Mouse (Mus musculus): ENCODE measurements at regions not wholly inside any gene's neighbourhood (a gene's known extent, or its start where the extent isn't known, plus 50 kb on each side); places are given as distances from the start of the nearest gene placed in this dataset.

DNA sequence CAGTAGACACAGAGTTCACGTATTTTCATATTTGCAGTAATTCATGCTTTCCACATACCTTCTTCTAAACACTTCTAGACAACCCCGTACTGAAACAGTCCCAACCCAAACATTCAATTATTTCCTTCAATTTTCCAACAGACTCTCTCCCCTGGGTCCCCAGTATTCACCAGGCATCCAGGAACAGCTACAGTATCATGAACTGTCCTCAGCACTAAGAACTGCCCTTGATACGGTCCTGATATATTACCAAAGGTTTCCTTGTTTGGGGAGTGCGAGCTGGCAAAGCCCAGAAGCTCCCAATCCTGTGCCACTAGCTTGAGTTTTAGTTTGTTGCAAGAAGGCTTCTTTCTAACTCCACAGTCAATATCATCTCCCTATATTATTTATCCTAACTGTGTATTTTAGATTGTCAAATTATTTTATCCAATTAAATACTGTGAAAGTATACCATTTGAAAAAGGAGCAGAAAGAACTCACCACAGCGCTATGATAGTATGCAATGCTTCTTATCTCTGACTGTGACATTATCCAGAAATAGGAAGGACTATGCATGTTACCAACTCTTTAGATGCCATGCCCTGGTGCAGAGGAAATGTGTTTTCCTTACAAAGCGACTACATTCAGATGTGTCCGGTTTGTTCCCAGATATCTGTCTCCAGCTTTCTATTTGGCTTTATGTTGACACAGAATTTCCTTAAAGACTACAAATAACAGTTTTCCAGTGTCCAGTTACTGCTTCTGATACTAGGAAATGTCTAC lies 754.6 kb upstream of the Intu start:
- Histone ChIP-seq H3K36me3 (replicated peaks; ENCODE audit: control insufficient read depth, insufficient read depth, low read depth, low read length) (no peaks in the 10 kb centered on the region), H3K4me2 (ENCODE audit: low read depth, low read length) (no peak overlapping the region), H3K27ac (replicated peaks; ENCODE audit: low read depth, low read length) (no peak overlapping the region), H3K9me3 (replicated peaks; ENCODE audit: control insufficient read depth, low read length) (no peaks in the 10 kb centered on the region), H3K4me3 (ENCODE audit: low read depth, low read length) (no peak overlapping the region), H3K9ac (replicated peaks; ENCODE audit: low read length) (no peak overlapping the region), H3K27me3 (ENCODE audit: control insufficient read depth, insufficient read depth, low read length) (no peaks in the 10 kb centered on the region), H3K4me1 (ENCODE audit: control insufficient read depth, insufficient read depth, low read length) (no peaks in the 10 kb centered on the region)
- 89% methylated on average over 7 of the region's 7 CpGs for WGBS
- DNase-seq (ENCODE audit: low spot score) (no peak), ATAC-seq (replicated peaks; ENCODE audit: insufficient number of reproducible peaks, low FRiP score, low TSS enrichment, low read depth) (no peak)

DNA sequence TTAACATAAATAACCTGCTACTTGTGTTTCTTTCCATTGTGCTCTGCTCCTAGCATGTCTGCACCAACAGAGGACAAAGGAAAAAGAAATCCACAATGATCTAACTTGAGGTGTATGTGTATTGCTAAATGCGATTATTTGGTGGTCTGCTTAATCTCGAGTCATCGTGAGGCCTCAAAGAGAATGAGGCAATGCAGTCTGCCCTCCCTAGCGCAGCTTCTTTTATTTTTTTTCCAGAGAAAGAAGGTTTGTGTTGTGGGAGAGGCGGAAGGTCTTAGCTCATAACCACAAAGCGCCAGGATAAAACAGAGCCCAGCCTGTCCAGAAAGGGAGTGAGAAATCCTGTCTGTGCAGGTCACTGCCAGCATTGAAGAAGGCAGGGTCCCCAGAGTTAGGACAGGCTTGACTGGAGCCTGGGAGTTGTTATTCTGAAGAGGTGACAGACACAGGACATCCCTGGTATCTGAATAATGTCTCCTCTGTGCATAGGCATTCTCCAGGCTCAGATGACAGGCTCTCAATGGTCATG lies 751.3 kb upstream of the Intu start:
- Histone ChIP-seq H3K36me3 (replicated peaks; ENCODE audit: control insufficient read depth, insufficient read depth, low read depth, low read length) (no peaks in the 10 kb centered on the region), H3K27me3 (ENCODE audit: control insufficient read depth, insufficient read depth, low read length) (no peaks in the 10 kb centered on the region), H3K27ac (replicated peaks; ENCODE audit: low read depth, low read length) (no peak overlapping the region), H3K4me1 (ENCODE audit: control insufficient read depth, insufficient read depth, low read length) (no peaks in the 10 kb centered on the region), H3K9me3 (replicated peaks; ENCODE audit: control insufficient read depth, low read length) (no peaks in the 10 kb centered on the region), H3K9ac (replicated peaks; ENCODE audit: low read length) (no peak overlapping the region), H3K4me3 (ENCODE audit: low read depth, low read length) (no peak overlapping the region), H3K4me2 (ENCODE audit: low read depth, low read length) (no peak overlapping the region)
- DNase-seq (ENCODE audit: low spot score): no peak
- 61% methylated on average over 6 of the region's 6 CpGs for WGBS
- no peak for ATAC-seq (replicated peaks; ENCODE audit: insufficient number of reproducible peaks, low FRiP score, low TSS enrichment, low read depth)

DNA sequence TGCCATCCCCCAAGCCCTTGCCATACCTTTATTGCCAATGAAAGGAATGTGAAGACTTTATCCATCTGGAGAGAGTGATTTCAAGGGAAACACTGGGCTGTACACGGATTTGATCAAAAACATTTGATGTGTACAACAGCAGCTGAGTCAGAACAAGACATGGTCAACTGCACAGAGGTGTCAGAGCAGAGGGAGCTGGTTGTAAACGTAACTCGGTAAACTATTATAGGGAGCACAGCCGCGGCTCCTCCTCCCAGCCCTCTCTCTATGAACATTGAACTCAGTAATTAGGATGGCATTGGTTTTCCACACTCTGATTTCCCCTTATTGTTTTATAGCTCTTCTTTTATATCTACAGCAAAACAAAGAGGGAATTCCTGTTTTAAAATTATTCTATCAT lies 750.8 kb upstream of the Intu start:
- Histone ChIP-seq H3K9me3 (replicated peaks; ENCODE audit: control insufficient read depth, low read length) (no peaks in the 10 kb centered on the region), H3K27me3 (ENCODE audit: control insufficient read depth, insufficient read depth, low read length) (no peaks in the 10 kb centered on the region), H3K9ac (replicated peaks; ENCODE audit: low read length) (no peak overlapping the region; the same call in 1 of the 2 replicates), H3K36me3 (replicated peaks; ENCODE audit: control insufficient read depth, insufficient read depth, low read depth, low read length) (no peaks in the 10 kb centered on the region), H3K27ac (replicated peaks; ENCODE audit: low read depth, low read length) (no peak overlapping the region), H3K4me2 (ENCODE audit: low read depth, low read length) (no peak overlapping the region), H3K4me1 (ENCODE audit: control insufficient read depth, insufficient read depth, low read length) (no peaks in the 10 kb centered on the region), H3K4me3 (ENCODE audit: low read depth, low read length) (no peak overlapping the region)
- WGBS: 59% methylated on average over 5 of the region's 5 CpGs
- ATAC-seq (replicated peaks; ENCODE audit: insufficient number of reproducible peaks, low FRiP score, low TSS enrichment, low read depth) (no peak), DNase-seq (ENCODE audit: low spot score) (no peak)

DNA sequence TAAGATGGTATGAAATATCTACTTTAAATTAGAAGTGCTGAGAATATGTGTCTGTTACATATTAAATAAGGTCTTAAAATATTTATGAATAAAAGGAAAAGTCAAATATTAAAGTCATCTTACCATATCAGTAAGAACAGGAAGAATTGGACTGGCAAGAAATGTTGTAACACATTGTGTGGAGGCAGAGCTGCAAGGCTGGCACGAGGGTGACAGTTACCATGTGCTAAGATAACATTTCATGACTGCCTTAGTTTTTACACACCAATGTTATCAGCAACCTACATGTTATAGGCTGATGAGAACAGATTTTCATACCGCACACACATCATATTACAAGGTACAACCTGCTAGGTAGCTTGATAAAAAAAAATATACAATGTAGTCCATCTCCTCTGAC lies 746.2 kb upstream of the Intu start:
- Histone ChIP-seq H3K4me3 (ENCODE audit: low read depth, low read length) (no peak overlapping the region), H3K4me2 (ENCODE audit: low read depth, low read length) (no peak overlapping the region), H3K4me1 (ENCODE audit: control insufficient read depth, insufficient read depth, low read length) (no peaks in the 10 kb centered on the region), H3K36me3 (replicated peaks; ENCODE audit: control insufficient read depth, insufficient read depth, low read depth, low read length) (no peaks in the 10 kb centered on the region), H3K9me3 (replicated peaks; ENCODE audit: control insufficient read depth, low read length) (no peaks in the 10 kb centered on the region), H3K27me3 (ENCODE audit: control insufficient read depth, insufficient read depth, low read length) (no peaks in the 10 kb centered on the region), H3K9ac (replicated peaks; ENCODE audit: low read length) (no peak overlapping the region), H3K27ac (replicated peaks; ENCODE audit: low read depth, low read length) (no peak overlapping the region)
- no peak for ATAC-seq (replicated peaks; ENCODE audit: insufficient number of reproducible peaks, low FRiP score, low TSS enrichment, low read depth)
- DNase-seq (ENCODE audit: low spot score): no peak
- WGBS: 91% methylated on average over 2 of the region's 2 CpGs

DNA sequence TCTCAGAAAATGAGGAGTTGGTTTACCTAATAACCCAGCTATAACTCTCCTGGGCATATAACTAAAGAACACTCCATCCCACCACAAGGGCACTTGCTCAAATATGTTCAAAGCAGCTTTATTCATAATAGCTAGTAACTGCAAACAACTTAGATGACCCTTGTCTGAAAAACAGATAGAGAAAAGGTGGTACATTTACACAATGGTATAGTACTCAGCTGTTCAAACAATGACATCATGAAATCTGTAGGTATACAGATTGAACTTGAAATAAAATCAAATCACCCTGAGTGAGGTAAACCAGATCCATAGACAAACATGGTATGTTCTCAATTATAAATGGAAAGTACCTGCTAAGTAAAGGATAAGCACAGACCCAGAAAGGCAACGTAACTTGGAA lies 721.5 kb upstream of the Intu start:
- Histone ChIP-seq H3K27me3 (ENCODE audit: control insufficient read depth, insufficient read depth, low read length) (no peaks in the 10 kb centered on the region), H3K27ac (replicated peaks; ENCODE audit: low read depth, low read length) (no peak overlapping the region), H3K9ac (replicated peaks; ENCODE audit: low read length) (no peak overlapping the region), H3K4me2 (ENCODE audit: low read depth, low read length) (no peak overlapping the region), H3K4me1 (ENCODE audit: control insufficient read depth, insufficient read depth, low read length) (no peaks in the 10 kb centered on the region), H3K4me3 (ENCODE audit: low read depth, low read length) (no peak overlapping the region), H3K9me3 (replicated peaks; ENCODE audit: control insufficient read depth, low read length) (no peaks in the 10 kb centered on the region), H3K36me3 (replicated peaks; ENCODE audit: control insufficient read depth, insufficient read depth, low read depth, low read length) (no peaks in the 10 kb centered on the region)
- ATAC-seq (replicated peaks; ENCODE audit: insufficient number of reproducible peaks, low FRiP score, low TSS enrichment, low read depth): no peak
- DNase-seq (ENCODE audit: low spot score): no peak
- WGBS: 76% methylated on average over 1 of the region's 1 CpGs

DNA sequence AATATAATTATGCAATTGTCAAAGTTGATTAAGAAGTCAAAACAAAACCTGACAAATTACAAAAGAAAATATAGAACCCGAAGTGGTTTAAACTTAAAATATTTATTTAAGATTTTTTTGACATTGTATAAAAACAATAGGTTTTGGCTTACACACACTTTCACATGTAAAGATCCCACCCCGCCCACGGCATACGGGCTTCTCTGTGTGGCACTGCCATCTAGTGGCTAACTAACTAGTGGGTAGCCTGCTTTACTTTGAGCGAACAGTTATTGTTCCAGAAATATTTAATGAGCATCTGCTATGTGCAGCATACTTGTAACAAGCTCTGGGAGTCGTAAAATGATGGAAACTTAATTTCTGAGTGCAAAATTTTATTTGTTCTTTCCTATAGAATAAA lies 716.3 kb upstream of the Intu start:
- H3K4me3 ChIP-seq (ENCODE audit: low read depth, low read length): no peak overlapping the region
- H3K4me1 ChIP-seq (ENCODE audit: control insufficient read depth, insufficient read depth, low read length): no peaks in the 10 kb centered on the region
- no peak for ATAC-seq (replicated peaks; ENCODE audit: insufficient number of reproducible peaks, low FRiP score, low TSS enrichment, low read depth)
- peak; percentile 86 for DNase-seq (ENCODE audit: low spot score)
- H3K4me2 ChIP-seq (ENCODE audit: low read depth, low read length): no peak overlapping the region
- H3K36me3 ChIP-seq (replicated peaks; ENCODE audit: control insufficient read depth, insufficient read depth, low read depth, low read length): no peaks in the 10 kb centered on the region
- 21% methylated on average over 6 of the region's 6 CpGs for WGBS
- H3K9ac ChIP-seq (replicated peaks; ENCODE audit: low read length): no peak overlapping the region
- H3K27me3 ChIP-seq (ENCODE audit: control insufficient read depth, insufficient read depth, low read length): no peaks in the 10 kb centered on the region
- H3K9me3 ChIP-seq (replicated peaks; ENCODE audit: control insufficient read depth, low read length): no peaks in the 10 kb centered on the region
- no peak overlapping the region for H3K27ac ChIP-seq (replicated peaks; ENCODE audit: low read depth, low read length)

DNA sequence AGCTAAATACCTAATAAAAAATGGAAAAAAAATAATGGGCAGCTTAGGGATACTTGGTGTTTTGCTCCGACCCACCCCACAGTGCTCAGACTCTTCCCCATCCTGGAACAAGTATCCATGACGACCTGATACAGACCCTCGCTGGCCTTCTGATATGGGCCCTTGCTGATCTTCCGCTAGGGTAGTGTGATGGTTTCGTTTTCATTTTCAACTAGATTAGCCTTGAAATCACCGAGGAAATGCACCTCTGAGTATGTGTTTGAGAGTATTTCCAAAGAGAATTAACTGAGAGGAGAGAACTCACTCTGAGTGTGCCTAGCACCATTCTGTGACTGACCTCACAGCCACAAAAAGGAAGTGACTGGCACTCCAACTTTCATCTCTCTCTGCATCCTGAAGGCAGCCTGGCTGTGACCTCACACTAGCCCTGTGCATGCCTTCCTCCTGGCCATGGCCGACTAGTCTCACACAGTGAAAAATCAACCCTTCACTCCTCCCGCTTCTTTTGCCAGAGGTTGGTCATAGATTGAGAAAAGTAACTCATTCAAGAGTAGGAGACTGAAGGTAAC lies 700.5 kb upstream of the Intu start:
- WGBS: 87% methylated on average over 8 of the region's 8 CpGs
- Histone ChIP-seq H3K4me3 (ENCODE audit: low read depth, low read length) (no peak overlapping the region), H3K4me1 (ENCODE audit: control insufficient read depth, insufficient read depth, low read length) (no peaks in the 10 kb centered on the region), H3K27ac (replicated peaks; ENCODE audit: low read depth, low read length) (no peak overlapping the region), H3K27me3 (ENCODE audit: control insufficient read depth, insufficient read depth, low read length) (no peaks in the 10 kb centered on the region), H3K36me3 (replicated peaks; ENCODE audit: control insufficient read depth, insufficient read depth, low read depth, low read length) (no peaks in the 10 kb centered on the region), H3K9ac (replicated peaks; ENCODE audit: low read length) (no peak overlapping the region), H3K9me3 (replicated peaks; ENCODE audit: control insufficient read depth, low read length) (no peaks in the 10 kb centered on the region), H3K4me2 (ENCODE audit: low read depth, low read length) (no peak overlapping the region)
- ATAC-seq (replicated peaks; ENCODE audit: insufficient number of reproducible peaks, low FRiP score, low TSS enrichment, low read depth) (no peak), DNase-seq (ENCODE audit: low spot score) (no peak)

DNA sequence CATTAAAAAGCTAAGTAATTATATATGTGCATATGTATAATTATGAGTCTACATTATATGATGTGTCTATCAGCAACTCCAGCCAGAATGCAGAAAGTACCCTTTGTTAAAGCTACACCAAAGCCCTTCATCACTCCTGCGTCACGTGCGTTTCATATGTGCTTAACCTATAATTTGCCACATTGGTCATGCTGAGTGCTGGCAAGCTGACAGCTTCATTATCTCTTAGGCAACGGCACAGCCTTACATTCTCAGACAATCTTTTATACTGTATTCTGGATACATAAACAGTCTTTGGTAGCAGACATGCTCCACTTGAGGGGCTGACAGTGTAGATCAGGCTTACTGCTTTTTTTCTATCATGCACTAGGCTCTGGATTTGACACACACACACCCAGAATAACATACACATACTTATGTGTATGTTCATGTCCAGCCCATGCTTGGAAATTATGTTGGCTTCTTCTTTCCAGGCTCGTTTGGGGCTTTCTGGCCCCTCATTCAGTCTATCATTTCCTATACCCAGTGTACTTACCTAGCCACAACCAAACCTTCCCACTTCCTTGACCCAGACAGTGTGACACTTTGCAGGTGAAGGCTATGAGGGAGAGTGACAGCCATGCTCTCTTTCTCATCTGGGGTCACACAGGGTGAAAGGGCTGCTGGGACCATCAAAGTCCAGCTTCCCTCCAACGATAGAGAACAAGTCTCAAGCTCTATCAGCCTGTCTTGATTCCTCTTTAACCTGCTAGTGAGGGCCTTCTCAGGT lies 692.5 kb upstream of the Intu start:
- no peaks in the 10 kb centered on the region for H3K4me1 ChIP-seq (ENCODE audit: control insufficient read depth, insufficient read depth, low read length)
- no peak for DNase-seq (ENCODE audit: low spot score)
- no peak overlapping the region for H3K9ac ChIP-seq (replicated peaks; ENCODE audit: low read length)
- no peak overlapping the region for H3K4me2 ChIP-seq (ENCODE audit: low read depth, low read length)
- ATAC-seq (replicated peaks; ENCODE audit: insufficient number of reproducible peaks, low FRiP score, low TSS enrichment, low read depth): no peak
- no peaks in the 10 kb centered on the region for H3K36me3 ChIP-seq (replicated peaks; ENCODE audit: control insufficient read depth, insufficient read depth, low read depth, low read length)
- H3K27ac ChIP-seq (replicated peaks; ENCODE audit: low read depth, low read length): no peak overlapping the region
- 80% methylated on average over 6 of the region's 6 CpGs for WGBS
- H3K4me3 ChIP-seq (ENCODE audit: low read depth, low read length): no peak overlapping the region
- no peaks in the 10 kb centered on the region for H3K9me3 ChIP-seq (replicated peaks; ENCODE audit: control insufficient read depth, low read length)
- no peaks in the 10 kb centered on the region for H3K27me3 ChIP-seq (ENCODE audit: control insufficient read depth, insufficient read depth, low read length)
